Mouse (Mus musculus) CH12.LX (cell line): Measurements from ENCODE around the gene Spag17. TPM values are rescaled to one million over a fixed set of nuclear protein-coding genes. Genes with fewer than 3 reads are reported as not detected.

Source experiments
- DNase-seq: peaks from one replicate; pipeline ENCODE4 v3.0.0-alpha.2; 2013; ENCODE audit errors: extremely low read depth
- H3K27ac ChIP-seq: 2 replicates; pipeline ENCODE4 v1.5.1; 2012; ENCODE audit warnings: low read depth, mild to moderate bottlenecking, control low read depth, moderate library complexity; ENCODE audit not compliant: insufficient read depth
- H3K27me3 ChIP-seq: replicated peaks from 2 replicates; pipeline ENCODE3; 2012; ENCODE audit warnings: inconsistent platforms
- H3K36me3 ChIP-seq, 2 experiments: replicated peaks in 1 of 2; 2 replicates each; pipeline versions ENCODE3 to v1.6.1; 2012; ENCODE audit warnings: inconsistent platforms in 1 of 2, low read length in 1 of 2, mild to moderate bottlenecking in 1 of 2, mixed read lengths in 1 of 2, moderate library complexity in 1 of 2; ENCODE audit not compliant: control insufficient read depth in 1 of 2, insufficient read depth in 1 of 2
- H3K4me1 ChIP-seq, 2 experiments: 2 replicates each; pipeline ENCODE4 v1.6.1; 2012; ENCODE audit warnings: inconsistent platforms in 1 of 2, moderate library complexity in 1 of 2; ENCODE audit not compliant: insufficient read depth in 2 of 2, control insufficient read depth in 1 of 2
- H3K4me2 ChIP-seq: 2 replicates; pipeline ENCODE4 v1.6.1; 2012; ENCODE audit warnings: low read depth, mild to moderate bottlenecking, control low read depth; ENCODE audit not compliant: poor library complexity, insufficient read depth, severe bottlenecking
- H3K4me3 ChIP-seq, 3 experiments: fragments of 150-350 bp in 1 of 3; sonication (generic) in 1 of 3; replicated peaks in 1 of 3; 2 replicates each; pipeline versions ENCODE3 to v1.5.1; 2011 to 2012; ENCODE audit warnings: low read depth in 2 of 3, low read length in 2 of 3, mild to moderate bottlenecking in 2 of 3, moderate library complexity in 2 of 3, control low read depth in 1 of 3, improper control_type of control experiment in 1 of 3, inconsistent platforms in 1 of 3, mixed read lengths in 1 of 3; ENCODE audit not compliant: poor library complexity in 1 of 3
- H3K79me2 ChIP-seq: replicated peaks from 2 replicates; pipeline ENCODE4 v1.6.1; 2012; ENCODE audit warnings: mild to moderate bottlenecking, moderate library complexity; ENCODE audit not compliant: control insufficient read depth, poor library complexity, insufficient read depth, severe bottlenecking; ENCODE audit errors: extremely low read depth
- H3K9ac ChIP-seq: 2 replicates; pipeline ENCODE4 v1.6.1; 2012; ENCODE audit warnings: low read depth, mild to moderate bottlenecking, control low read depth, moderate library complexity; ENCODE audit not compliant: insufficient read depth
- H3K9me3 ChIP-seq: replicated peaks from 2 replicates; pipeline ENCODE3; 2012; ENCODE audit warnings: low read length, inconsistent platforms, mixed read lengths
- CHD1 ChIP-seq: IDR thresholded peaks from 2 replicates; pipeline ENCODE4 v1.6.1; 2012; ENCODE audit warnings: low read depth, low read length, improper control_type of control experiment, inconsistent platforms
- CHD2 ChIP-seq: IDR thresholded peaks from 2 replicates; pipeline ENCODE4 v1.6.1; 2011; ENCODE audit warnings: low read length, improper control_type of control experiment
- CTCF ChIP-seq, 2 experiments: IDR thresholded peaks in 1 of 2; conservative IDR thresholded peaks in 1 of 2; 2 replicates each; pipeline ENCODE4 v1.5.1; 2011 to 2012; ENCODE audit warnings: low read depth in 2 of 2, low read length in 2 of 2, improper control_type of control experiment in 1 of 2, inconsistent platforms in 1 of 2, mild to moderate bottlenecking in 1 of 2, moderate library complexity in 1 of 2
- IRF4 ChIP-seq: IDR thresholded peaks from 2 replicates; pipeline ENCODE4 v1.6.1; 2014; ENCODE audit warnings: low read depth, mild to moderate bottlenecking, inconsistent platforms, low read length, improper control_type of control experiment
- KAT2A ChIP-seq: IDR thresholded peaks from 2 replicates; pipeline ENCODE4 v1.6.1; 2012; ENCODE audit warnings: low read length, improper control_type of control experiment, inconsistent platforms; ENCODE audit not compliant: insufficient replicate concordance
- MAFK ChIP-seq: IDR thresholded peaks from 2 replicates; pipeline ENCODE4 v1.6.1; 2011; ENCODE audit warnings: low read length, improper control_type of control experiment; ENCODE audit not compliant: insufficient replicate concordance
- MAZ ChIP-seq: IDR thresholded peaks from 2 replicates; pipeline ENCODE4 v1.6.1; 2012; ENCODE audit warnings: low read depth, mild to moderate bottlenecking, inconsistent platforms, low read length, improper control_type of control experiment, moderate library complexity
- MYC ChIP-seq: IDR thresholded peaks from 2 replicates; pipeline ENCODE4 v1.6.1; 2011; ENCODE audit warnings: low read depth, mild to moderate bottlenecking, improper control_type of control experiment, low read length
- NELFE ChIP-seq: IDR thresholded peaks from 2 replicates; pipeline ENCODE4 v1.6.1; 2011; ENCODE audit warnings: low read depth, low read length, improper control_type of control experiment
- POLR2A ChIP-seq: IDR thresholded peaks from 2 replicates; pipeline ENCODE4 v1.6.1; 2011; ENCODE audit warnings: low read depth, mild to moderate bottlenecking, improper control_type of control experiment, low read length
- POLR2AphosphoS2 ChIP-seq: IDR thresholded peaks from 2 replicates; pipeline ENCODE4 v1.6.1; 2011; ENCODE audit warnings: low read depth, low read length, improper control_type of control experiment
- RAD21 ChIP-seq: IDR thresholded peaks from 2 replicates; pipeline ENCODE4 v1.6.1; 2011; ENCODE audit warnings: low read depth, mild to moderate bottlenecking, low read length, improper control_type of control experiment, moderate library complexity
- RCOR1 ChIP-seq: conservative IDR thresholded peaks from 2 replicates; pipeline ENCODE4 v1.6.1; 2012; ENCODE audit warnings: low read depth, mild to moderate bottlenecking, inconsistent platforms, low read length, improper control_type of control experiment
- SMC3 ChIP-seq: IDR thresholded peaks from 2 replicates; pipeline ENCODE4 v1.6.1; 2011; ENCODE audit warnings: low read depth, low read length, improper control_type of control experiment
- UBTF ChIP-seq: IDR thresholded peaks from 2 replicates; pipeline ENCODE4 v1.6.1; 2012; ENCODE audit warnings: low read depth, mild to moderate bottlenecking, inconsistent platforms, low read length, improper control_type of control experiment, moderate library complexity
- USF1 ChIP-seq: IDR thresholded peaks from 2 replicates; pipeline ENCODE4 v1.6.1; 2014; ENCODE audit warnings: low read depth, mild to moderate bottlenecking, inconsistent platforms, low read length, improper control_type of control experiment
- USF2 ChIP-seq: conservative IDR thresholded peaks from 2 replicates; pipeline ENCODE4 v1.6.1; 2011; ENCODE audit warnings: low read depth, low read length, improper control_type of control experiment
- dilution Hi-C: fragments of 300-500 bp; cut with MboI; formaldehyde crosslinking; loops from 2 replicates; pipeline ENCODE4 v1.14.3; 2020; ENCODE audit warnings: low sequenced_read_pairs; ENCODE audit not compliant: extremely low pct_unique_long_range_greater_than_20kb, extremely low pct_ligation_motif_present
- in situ Hi-C: fragments of 300-500 bp; cut with MboI; formaldehyde crosslinking; loops from 3 replicates; pipeline ENCODE4 v1.14.3; 2019; ENCODE audit warnings: low sequenced_read_pairs, low pct_ligation_motif_present, low pct_unique_long_range_greater_than_20kb, mixed read lengths
- polyA plus RNA-seq: library from polyadenylated mRNA; unstranded; fragments of >175 nt; gene quantifications from 2 replicates; pipeline ENCODE4 v1.2.1, GENCODE M21; 2012; ENCODE audit warnings: low read depth; ENCODE audit not compliant: insufficient read length
- total RNA-seq, 2 experiments: library from RNA; depleted of rRNA; stranded (reverse); fragments of 300-350 nt in 1 of 2; fragments of >200 nt in 1 of 2; gene quantifications; 2 replicates each; pipeline ENCODE4 v1.2.3; 2012 to 2014

The Spag17 gene
- total and polyA plus RNA-seq, 3 experiments, result not detected

DNA sequence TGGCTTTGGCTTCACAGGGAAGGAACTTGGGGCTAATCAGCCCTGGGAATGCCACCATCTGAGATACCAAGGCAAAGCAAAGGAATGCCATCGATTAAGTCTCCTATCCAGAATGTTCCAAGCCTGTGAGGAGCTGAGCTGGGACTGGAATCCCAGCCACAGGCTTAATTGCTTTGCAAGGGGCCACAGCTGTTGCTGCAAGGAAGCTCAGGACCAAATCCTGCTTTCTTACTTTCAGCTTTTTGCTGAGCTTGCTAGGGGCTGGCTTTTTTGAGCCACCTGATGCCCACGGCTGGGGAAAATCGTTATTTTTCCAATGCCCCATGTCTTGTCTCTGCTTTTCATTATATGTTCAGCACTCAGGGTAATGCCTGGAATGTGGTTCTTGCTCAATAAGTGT is 30.6 kb upstream of the Spag17 start:
- Histone ChIP-seq H3K4me3 (no peak overlapping the region), H3K9me3 (no peaks in the 10 kb centered on the region), H3K36me3 (no peaks in the 10 kb centered on the region), H3K4me1 (peaks cover 0 to 30% of the 10 kb centered on the region in 2 experiments; a peak in 2 of 4 replicates), H3K9ac (no peak overlapping the region), H3K79me2 (no peaks in the 10 kb centered on the region), H3K27me3 (no peaks in the 10 kb centered on the region), H3K27ac (no peak overlapping the region), H3K4me2 (no peak overlapping the region)
- dilution Hi-C loops (no loop called here), in situ Hi-C loops (no loop called here)
- DNase-seq, result no peak
- TF ChIP-seq RCOR1 (no peak), SMC3 (no peak), USF2 (no peak), CHD1 (no peak), NELFE (no peak), POLR2AphosphoS2 (no peak), UBTF (no peak), MAFK (no peak), USF1 (no peak)

GRCm38 (mm10) chr3:99858922-99859321 is 26.3 kb upstream of the Spag17 start:
- in situ Hi-C loops (no loop called here), dilution Hi-C loops (no loop called here)
- Histone ChIP-seq H3K4me1 (peaks cover 0 to 20% of the 10 kb centered on the region in 2 experiments; a peak in 2 of 4 replicates), H3K9ac (no peak overlapping the region), H3K79me2 (no peaks in the 10 kb centered on the region), H3K9me3 (no peaks in the 10 kb centered on the region), H3K27me3 (no peaks in the 10 kb centered on the region), H3K4me3 (no peak overlapping the region), H3K36me3 (no peaks in the 10 kb centered on the region), H3K4me2 (no peak overlapping the region), H3K27ac (no peak overlapping the region)
- DNase-seq, result peak; percentile 18
- peak; percentile 40 for TF ChIP-seq RAD21
- peak; percentile 24 to 60; a peak in 2 of 4 replicates for TF ChIP-seq CTCF (conservative IDR thresholded peaks at IDR 0.05 in 1 of 2, IDR thresholded peaks at IDR 0.05 in 1 of 2; ENCODE audit: low read depth in 2 of 2, low read length in 2 of 2)
- no peak for TF ChIP-seq IRF4
- TF ChIP-seq MYC, result no peak
- no peak for TF ChIP-seq POLR2A
- TF ChIP-seq SMC3, result peak; percentile 51
- no peak for TF ChIP-seq CHD2
- no peak for TF ChIP-seq MAZ
- no peak for TF ChIP-seq KAT2A
- no peak for TF ChIP-seq RCOR1
